Mouse (Mus musculus): ENCODE data around the gene Erich3.
"Not testable (repeated sequence)": the region's sequence is repeated elsewhere in the genome, so short reads cannot be mapped to it uniquely, and the experiment has no call there.

Gene Erich3

DNA sequence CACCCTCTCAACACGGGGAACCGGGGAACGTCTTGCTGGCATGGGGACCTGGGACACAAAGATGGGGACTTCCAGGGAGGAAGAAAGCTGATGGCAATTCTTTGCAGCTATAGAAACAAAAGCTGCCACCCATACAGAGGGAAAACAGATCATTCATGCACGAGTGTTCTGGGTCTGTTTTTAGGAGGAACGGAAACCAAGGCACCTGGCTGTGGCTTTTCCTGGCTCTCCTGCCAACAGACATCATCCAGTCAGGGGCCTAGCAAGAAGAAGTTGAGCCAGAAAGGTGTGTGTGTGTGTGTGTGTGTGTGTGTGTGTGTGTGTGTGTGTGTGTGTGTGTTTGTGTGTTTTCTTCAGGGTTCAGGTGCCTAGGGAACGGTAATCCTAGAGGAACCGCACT is at the start of gene Erich3:
TSS of gene Erich3 (plus strand) at position 315 of the 400 bp plus-strand sequence.
- no peak for DNase-seq (ENCODE audit: low spot score)

DNA sequence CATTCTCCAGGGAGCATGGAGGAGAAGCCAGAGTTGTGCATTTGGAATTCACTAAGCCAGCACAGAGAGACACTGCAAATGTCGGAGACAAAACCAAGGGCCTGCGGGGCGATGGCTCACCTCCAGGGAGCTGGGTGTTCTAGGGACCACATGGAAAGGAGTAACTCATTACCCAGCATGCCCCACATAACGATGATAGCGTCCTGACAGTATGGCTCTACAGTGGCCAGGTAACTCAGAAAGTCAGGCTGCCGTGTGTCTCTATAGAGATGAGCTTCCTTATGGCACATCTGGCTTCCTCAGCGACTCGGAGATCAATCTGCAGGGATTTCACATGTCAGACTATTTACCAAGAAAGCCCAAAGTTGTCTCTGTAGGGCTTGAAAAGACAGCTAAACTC is 48.9 kb upstream of the Erich3 start:
- DNase-seq (ENCODE audit: low spot score) = no peak

DNA sequence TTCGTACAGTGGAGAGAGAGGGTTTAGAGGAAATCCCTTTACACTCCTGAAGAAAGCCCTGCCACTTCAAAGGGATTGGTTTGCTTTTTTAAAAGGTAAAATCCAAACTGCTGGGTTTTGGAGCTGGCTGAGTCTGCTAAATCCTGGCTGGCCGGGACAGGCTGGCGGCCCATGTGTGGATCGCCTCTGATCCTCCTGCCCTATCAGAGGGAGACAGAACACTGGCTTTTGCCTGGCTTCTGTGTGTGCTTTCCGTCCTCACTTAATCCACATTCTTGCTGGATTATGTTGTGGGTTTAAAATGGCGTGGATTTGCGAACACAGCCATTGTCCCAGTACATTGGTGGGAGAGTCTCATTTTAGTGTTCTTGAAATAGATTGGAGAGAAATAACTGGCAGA is 48.4 kb upstream of the Erich3 start:
- no peak for DNase-seq (ENCODE audit: low spot score)

DNA sequence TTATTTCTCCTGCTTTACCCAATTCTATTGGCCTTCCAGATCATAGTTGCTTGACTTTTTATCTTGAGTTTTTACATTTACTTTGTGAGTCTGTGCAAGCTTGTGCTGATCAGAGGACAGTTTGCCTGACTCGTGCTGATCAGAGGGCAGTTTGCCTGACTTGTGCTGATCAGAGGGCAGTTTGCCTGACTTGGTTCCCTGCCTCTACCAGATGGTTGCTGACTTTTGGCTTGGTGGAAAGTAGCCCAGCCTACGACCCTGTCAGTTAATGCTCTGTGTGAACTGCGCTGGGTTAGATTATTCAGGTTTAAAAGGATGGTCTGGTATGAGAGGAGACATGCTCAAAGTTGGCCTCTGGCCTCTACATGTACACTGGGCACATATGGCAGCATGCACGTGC is 47.6 kb upstream of the Erich3 start:
- DNase-seq (ENCODE audit: low spot score) = no peak

DNA sequence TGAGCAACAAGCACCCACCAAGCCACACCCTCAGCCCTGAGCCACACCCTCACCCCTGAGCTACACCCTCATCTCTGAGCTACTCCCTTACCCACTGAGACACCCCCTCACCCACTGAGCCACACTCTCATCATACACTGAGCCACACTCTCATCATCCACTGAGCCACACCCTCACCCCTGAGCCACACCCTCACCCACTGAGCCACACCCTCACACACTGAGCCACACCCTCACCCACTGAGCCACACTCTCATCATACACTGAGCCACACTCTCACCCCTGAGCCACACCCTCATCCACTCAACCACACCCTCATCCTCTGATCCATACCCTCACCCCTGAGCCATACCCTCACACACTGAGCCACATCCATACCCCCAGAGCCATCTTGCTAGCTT is 35.4 kb upstream of the Erich3 start:
- no peak for DNase-seq (ENCODE audit: low spot score)

DNA sequence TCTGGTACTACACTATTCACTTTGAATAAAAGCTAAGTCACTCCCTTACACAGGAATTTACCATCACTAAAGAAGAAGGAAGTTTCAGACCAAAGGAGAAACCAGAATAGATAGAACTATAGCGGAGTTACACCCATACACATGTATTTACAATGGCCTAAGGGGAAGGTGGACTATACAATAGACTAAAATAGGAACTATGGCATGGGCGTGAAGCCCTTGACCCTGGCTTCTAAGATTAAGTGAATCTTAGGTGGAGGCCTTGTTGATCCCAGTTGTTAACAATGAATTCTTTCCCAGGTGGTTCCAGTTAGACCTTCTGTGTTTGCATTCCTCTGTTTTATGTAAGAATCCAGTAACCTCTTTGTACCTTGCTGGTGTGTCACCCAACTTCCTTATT is 32.4 kb upstream of the Erich3 start:
- not testable (repeated sequence) for DNase-seq (ENCODE audit: low spot score)

DNA sequence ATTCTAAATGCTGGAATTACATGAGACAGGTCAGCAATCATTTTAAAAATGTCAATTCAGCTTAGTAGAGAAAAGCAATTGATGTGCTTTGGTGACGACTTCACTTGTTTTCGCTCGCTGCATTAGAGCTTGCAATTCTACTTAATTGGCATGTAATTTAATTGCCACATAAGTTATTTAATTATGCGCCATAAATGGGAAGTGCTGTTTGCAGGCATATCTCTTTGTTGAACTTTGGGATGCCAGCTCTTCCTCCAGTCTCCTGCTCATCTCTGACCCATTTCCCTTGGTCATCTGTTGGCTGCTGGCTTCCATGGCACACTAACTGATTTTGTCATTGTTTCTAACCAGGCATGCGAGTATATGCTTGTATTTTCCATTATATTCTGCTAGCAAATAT is 30.6 kb upstream of the Erich3 start:
- no peak for DNase-seq (ENCODE audit: low spot score)

DNA sequence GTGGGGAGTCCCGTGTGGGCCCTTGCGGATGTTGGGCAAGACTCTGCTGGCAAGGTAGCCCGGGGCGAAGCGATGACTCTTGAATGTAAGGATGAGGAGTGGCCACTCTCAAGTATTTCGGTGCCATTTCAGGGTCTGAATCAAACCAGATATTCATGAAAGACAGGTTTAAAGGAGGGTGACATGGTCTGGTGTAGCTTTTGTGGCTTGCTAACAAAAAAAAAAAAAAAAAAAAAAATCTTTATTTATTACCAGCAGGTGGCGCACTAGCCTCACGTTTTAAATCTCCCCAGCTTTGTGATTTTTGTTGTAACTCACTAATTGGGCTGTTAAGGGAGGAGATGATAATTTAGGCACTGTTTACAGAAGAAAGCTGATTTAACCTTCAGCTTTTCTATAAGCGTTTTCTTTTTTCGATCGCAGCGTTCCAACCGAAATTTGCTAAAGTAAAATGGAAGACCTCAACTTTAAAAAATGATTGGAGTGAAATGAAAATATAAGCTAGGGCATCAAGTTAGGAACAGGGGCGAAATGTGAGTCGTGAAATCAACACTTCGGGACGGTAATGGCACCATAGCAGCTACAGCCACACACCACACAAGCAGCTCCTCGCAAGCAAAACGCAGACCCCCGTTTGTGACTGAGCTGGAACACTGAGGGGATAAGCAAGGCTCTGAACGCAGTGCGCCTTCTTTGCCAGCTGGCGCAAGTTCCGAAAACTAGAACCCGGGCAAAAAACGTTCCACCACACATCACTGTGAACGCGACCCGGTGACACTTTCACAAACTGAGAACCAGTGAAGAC is 16.8 kb upstream of the Erich3 start:
- no peak for DNase-seq (ENCODE audit: low spot score)

- DNase-seq (ENCODE audit: low spot score) = no peak
Observed at GRCm38 (mm10) chr3:154647443-154647780, 16.2 kb upstream of the Erich3 start.

DNA sequence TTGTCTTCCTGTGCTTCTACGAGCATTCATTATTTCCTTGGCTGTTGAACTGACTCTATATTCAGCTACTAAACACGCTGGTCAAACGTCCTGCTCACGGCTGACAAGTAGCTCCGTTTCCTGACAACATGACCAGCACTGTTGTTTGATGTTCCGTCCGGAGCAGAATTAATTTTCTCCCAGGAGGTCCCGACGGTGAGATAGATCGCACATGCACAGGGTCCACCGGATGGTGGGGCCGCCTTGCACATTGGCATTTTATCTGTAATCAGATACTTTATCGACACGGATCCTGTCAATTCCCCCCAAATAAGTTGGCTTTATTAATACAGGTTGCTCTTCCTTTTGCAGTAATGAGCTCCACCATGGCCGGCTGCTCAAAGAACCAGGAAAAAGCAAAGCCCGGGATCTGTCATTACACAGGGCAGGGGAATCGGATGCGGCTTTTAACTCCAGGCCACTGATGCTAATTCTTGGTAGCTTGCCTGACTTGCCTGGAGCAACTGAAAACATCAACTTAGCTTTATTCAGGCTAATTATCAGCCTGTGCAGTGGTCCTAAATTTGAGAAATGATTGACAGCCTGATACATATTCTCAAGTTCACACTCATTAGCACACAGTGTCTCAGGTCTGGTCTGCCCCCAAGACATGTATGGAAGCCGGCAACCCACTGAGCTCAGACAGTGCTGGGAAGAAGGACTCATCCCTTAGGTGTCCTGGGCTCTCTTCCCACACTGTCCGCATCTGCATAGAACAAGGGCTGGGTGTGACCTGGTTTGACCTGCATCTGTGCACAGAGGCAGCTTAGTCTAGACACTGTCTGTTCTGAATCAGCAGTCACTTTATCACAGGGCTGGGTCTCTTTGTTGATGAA is 14.0 kb upstream of the Erich3 start:
- DNase-seq (ENCODE audit: low spot score) = no peak

- no peak for DNase-seq (ENCODE audit: low spot score)
Observed at GRCm38 (mm10) chr3:154651192-154651821, 12.4 kb upstream of the Erich3 start.

DNA sequence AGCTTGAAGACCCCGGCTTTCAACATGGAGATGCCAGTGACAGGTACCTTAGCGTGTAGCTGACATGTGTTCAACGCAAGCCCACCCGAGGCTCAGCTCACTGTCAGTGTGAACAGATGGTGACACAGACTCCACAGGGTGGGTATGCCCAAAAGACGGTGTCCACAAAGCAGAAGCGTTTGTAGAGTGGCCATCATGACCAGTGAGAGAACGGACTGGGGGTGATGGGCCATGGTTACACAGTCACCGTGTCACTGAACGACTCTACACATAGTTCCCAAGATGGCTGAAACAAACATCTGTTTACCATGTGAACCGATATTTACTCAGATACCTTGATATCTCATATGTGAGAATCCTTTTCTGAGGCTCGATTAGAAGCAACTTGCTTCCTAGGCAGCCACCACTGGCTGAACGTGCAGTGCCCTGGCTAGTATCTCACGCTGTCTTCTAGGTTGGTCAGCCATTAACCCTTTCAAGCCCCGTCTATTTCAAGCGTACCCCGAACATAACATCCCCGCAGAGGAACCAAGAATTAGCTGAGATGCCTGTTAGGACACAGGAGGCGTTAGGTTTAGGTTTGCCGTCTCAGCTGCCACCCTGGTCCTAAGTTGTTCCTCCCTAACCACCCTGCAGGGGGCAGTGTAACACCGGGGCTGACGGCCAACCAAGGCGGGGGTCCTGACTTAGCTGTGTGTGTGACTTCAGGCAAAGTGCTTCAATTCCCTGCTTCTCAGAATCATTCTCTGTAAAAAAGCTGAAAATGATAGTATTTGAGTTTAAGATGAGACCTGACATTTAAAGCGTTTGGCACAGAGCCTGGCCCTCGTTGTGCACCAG is 10.9 kb upstream of the Erich3 start:
- no peak for DNase-seq (ENCODE audit: low spot score)

DNA sequence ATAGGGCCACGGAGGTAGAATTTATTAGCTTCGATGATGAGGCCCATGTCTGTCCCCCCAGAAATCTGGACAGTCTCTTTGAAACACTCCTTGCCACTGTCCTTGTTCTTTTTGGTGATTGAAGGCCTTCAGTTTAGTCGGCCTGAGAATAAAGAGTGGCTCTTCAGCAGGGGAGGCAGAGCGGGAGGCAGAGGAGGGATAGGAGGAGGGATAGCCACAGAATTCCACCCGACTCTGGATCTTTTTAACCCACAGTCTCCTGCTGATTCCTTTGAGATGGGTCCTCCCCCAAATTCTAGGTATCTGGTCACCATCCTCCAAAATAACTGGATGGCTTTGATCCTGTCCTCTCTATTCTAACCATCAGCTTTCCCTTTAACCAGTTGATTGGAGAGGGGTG is 10.2 kb upstream of the Erich3 start:
- no peak for DNase-seq (ENCODE audit: low spot score)

DNA sequence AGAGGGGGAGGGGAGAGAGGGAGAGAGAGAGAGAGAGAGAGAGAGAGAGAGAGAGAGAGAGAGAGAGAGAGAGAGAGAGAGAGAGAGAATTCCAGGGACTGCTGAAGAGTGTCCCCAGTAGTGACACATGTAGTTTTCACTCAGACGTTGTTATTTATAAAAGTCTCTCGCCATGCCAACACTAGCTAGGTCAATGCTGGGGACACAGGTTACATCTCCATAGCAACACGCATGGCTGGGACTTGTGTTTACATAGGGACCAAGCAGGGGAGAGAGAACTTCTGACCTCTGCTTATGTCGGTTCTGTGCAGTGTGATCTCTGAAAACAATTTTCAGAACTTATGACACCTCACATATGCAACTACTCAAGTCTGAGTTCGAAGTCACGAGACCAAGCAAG is 9.4 kb upstream of the Erich3 start:
- no peak for DNase-seq (ENCODE audit: low spot score)

DNA sequence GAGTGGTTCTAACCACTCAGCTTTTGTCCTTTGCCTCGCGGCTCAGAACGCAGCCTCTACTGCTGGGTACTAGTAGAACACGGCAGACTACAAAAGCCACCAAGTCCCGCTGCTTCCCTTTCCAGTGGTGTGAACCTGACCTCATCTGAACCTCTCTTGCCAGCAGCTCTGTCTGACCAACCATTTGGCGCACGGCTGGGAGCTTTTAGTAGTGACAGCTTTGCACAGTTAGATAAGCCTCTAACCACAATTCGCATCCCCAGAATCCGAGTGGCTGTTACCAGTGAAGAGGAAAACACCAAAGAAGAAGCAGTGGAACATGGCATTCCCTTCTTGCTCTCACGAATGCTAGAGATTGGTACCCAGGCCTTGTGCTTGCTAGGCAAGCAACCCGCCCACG is 8.8 kb upstream of the Erich3 start:
- no peak for DNase-seq (ENCODE audit: low spot score)

DNA sequence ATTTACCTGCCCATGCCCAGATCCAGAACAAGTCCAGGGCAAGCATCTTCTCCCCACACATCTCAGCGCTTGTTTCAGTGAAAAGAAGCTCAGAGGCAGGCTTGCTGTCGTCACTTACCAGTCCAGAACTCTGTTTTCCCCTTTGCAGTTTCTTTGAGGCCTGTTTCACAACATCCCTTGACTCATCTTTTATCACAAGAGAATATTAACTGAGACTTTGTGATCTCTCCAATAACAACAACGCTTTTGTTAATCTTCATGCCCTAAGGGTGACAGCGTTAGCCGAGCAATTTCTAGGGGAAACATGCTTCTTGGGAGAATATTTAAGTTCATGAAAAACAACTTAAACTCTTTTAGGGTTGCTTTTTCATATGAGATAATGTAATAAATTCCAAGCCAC is 7.9 kb upstream of the Erich3 start:
- no peak for DNase-seq (ENCODE audit: low spot score)

DNA sequence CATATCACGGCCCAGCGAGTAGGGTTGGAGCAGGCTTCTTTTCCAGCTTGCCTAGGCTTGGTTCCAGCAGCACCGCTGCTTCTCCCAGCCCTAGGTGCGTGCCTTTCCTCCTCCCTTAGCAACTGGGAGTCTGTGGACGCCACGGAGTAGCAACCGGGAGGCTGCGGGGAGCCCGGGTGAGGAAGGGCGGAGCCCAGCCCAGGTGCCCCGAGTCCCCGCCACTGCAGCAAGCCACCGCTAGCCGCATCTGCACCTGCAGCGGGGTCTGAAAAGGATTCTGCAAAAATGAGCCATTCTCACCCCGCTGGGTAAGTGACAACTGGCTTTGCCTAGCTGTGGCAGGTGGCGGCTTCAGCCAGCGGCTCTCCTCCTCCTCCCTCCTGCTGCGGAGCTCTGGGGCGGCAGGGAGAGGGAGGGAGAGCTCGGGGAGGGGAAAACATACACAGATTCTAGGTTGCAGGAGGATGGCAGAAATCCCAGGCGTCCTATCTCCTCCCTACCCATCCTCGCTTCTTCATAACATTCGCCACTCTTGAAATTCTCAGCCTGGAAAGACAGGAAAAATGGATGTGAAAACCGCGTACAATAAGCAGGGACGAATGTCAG is 420 bp downstream of the Erich3 start:
- peak; percentile 58 for DNase-seq (ENCODE audit: low spot score)

GRCm38 (mm10) chr3:154664636-154665035 is 977 bp downstream of the Erich3 start:
- no peak for DNase-seq (ENCODE audit: low spot score)

GRCm38 (mm10) chr3:154668485-154668884 is 4.8 kb downstream of the Erich3 start:
- no peak for DNase-seq (ENCODE audit: low spot score)

DNA sequence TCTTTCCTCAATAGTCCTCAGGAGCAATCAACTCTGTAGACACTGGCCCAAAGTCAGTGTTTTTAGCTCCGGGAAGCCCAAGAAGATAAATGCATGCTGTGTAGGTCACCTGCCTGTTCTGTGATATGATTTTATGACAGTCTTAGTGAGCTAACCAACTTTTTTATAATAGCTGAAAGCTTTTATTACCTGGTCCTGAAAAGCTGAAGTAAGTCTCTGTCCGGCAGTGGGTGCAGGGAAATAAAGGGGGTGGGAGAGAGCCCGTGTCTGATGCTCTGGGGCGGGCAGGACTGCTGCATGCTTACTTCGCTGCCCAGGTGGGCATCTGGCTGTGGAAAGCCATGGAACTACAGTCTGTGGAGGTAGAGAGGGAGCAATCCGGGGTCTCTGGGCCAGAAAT is 6.9 kb downstream of the Erich3 start:
- DNase-seq (ENCODE audit: low spot score) = no peak

DNA sequence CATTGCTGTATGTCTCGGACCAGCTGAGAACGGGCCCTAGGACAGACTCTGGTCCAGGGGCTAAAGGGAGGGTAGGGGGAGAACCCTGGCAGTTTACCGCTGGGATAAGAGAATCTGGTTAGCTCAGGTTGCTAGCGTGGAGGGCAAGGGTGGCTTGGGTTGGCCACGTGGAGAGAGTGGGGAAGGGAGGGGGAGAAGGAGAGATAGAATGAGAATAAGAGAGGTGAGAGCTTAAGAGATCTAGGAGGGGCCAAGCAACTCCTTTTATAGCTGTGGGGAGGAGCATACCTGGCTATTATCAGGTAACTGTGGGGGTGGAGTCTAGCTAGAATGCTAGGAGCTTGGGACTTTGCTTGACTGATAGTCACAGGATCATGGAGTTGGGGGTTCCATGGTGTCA is 7.4 kb downstream of the Erich3 start:
- DNase-seq (ENCODE audit: low spot score) = no peak

- DNase-seq (ENCODE audit: low spot score) = no peak
Observed at GRCm38 (mm10) chr3:154673326-154673725, 9.7 kb downstream of the Erich3 start.

Measured in layer of hippocampus, adult 9-10 months (tissue).